Mouse (Mus musculus) megakaryocyte, embryonic 14.5 days (primary cell): ENCODE measurements around the gene P2rx4.

Experiments
- FLI1 ChIP-seq: IDR thresholded peaks from 2 replicates; pipeline ENCODE4 v1.6.1; 2012; ENCODE audit warnings: low read length, inconsistent platforms, mixed read lengths
- GATA1 ChIP-seq: IDR thresholded peaks from 3 replicates; pipeline ENCODE4 v1.6.1; 2012; ENCODE audit warnings: mixed read lengths, low read length, inconsistent platforms, borderline replicate concordance

GRCm38 (mm10) chr5:122730776-122731175 is 23.4 kb downstream of the P2rx4 start:
- TF ChIP-seq GATA1: no peak
- no peak for TF ChIP-seq FLI1
